Mouse (Mus musculus) lung, embryonic 15.5 days (tissue): Measurements from ENCODE around the gene Megf8. TPM values are rescaled to one million over a fixed set of nuclear protein-coding genes. Genes with fewer than 3 reads are reported as not detected.
A peak's percentile ranks its signal among the peaks of the same experiment; 100 is the strongest.

Experiments
- ATAC-seq: fragments of 200-750 bp; cut with Nextera tagmentation; 2 replicates; pipeline ENCODE4 v1.8.0; 2017; ENCODE audit warnings: moderate number of reproducible peaks, borderline replicate concordance; ENCODE audit not compliant: low FRiP score, low TSS enrichment; ENCODE audit errors: extremely low read depth
- H3K27ac ChIP-seq: fragments of 300-500 bp; sonication (generic); 2 replicates; pipeline ENCODE4 v1.5.1; 2015; ENCODE audit warnings: moderate library complexity, mild to moderate bottlenecking, inconsistent platforms
- H3K27me3 ChIP-seq: fragments of 300-500 bp; sonication (generic); 2 replicates; pipeline ENCODE4 v1.6.1; 2015; ENCODE audit warnings: inconsistent platforms
- H3K36me3 ChIP-seq: fragments of 300-500 bp; sonication (generic); 2 replicates; pipeline ENCODE4 v1.6.1; 2015; ENCODE audit warnings: inconsistent platforms
- H3K4me1 ChIP-seq: fragments of 300-500 bp; sonication (generic); 2 replicates; pipeline ENCODE4 v1.6.1; 2015; ENCODE audit warnings: inconsistent platforms
- H3K4me2 ChIP-seq: fragments of 300-500 bp; sonication (generic); 2 replicates; pipeline ENCODE4 v1.6.1; 2015; ENCODE audit warnings: inconsistent platforms, mild to moderate bottlenecking, moderate library complexity
- H3K4me3 ChIP-seq: fragments of 300-500 bp; sonication (generic); 2 replicates; pipeline ENCODE4 v1.5.1; 2015; ENCODE audit warnings: mild to moderate bottlenecking, inconsistent platforms
- H3K9ac ChIP-seq: fragments of 300-500 bp; sonication (generic); 2 replicates; pipeline ENCODE4 v1.6.1; 2015; ENCODE audit warnings: inconsistent platforms
- H3K9me3 ChIP-seq: fragments of 300-500 bp; sonication (generic); 2 replicates; pipeline ENCODE4 v1.6.1; 2016; ENCODE audit warnings: inconsistent platforms
- WGBS: fragments of 180-500 bp; shearing (Covaris S2); methylation state at CpG from one replicate; pipeline ENCODE4 v1.1.7; 2015; 5-methylcytosine and 5-hydroxymethylcytosine counted together
- polyA plus RNA-seq: library from polyadenylated mRNA; unstranded; fragments of >200 nt; fragmentation: Nextera tagmentation; extraction: Ambion mirVana; gene quantifications from 2 replicates; pipeline ENCODE4 v1.2.1, GENCODE M21; 2015

Megf8 gene
- polyA plus RNA-seq, 1 experiment from 2014 or later = 13.5 TPM

DNA sequence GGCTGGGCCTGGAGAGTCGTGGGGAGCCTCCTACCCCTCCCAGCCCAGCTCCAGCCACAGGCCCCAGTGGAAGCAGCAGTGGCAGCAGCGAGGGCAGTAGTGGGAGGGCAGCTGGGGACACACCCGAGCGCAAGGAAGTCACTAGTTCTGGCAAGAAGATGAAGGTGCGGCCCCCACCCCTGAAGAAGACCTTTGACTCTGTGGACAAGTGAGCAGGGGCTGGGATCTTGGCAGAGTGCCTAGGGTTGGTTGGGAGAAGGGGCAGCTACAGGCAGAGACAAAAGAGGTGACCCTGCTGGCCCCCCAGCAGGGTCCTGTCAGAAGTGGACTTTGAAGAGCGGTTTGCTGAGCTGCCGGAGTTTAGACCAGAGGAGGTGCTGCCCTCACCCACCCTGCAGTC lies 24.9 kb upstream of the Megf8 start:
- ATAC-seq = no peak
- Histone ChIP-seq H3K4me2 (no peak overlapping the region), H3K27me3 (no peaks in the 10 kb centered on the region), H3K4me3 (no peak overlapping the region), H3K9ac (no peak overlapping the region), H3K9me3 (no peaks in the 10 kb centered on the region), H3K27ac (no peak overlapping the region), H3K36me3 (peaks cover 86% of the 10 kb centered on the region), H3K4me1 (peaks cover 18% of the 10 kb centered on the region)
- WGBS = 53% methylated on average over 7 of the region's 7 CpGs

DNA sequence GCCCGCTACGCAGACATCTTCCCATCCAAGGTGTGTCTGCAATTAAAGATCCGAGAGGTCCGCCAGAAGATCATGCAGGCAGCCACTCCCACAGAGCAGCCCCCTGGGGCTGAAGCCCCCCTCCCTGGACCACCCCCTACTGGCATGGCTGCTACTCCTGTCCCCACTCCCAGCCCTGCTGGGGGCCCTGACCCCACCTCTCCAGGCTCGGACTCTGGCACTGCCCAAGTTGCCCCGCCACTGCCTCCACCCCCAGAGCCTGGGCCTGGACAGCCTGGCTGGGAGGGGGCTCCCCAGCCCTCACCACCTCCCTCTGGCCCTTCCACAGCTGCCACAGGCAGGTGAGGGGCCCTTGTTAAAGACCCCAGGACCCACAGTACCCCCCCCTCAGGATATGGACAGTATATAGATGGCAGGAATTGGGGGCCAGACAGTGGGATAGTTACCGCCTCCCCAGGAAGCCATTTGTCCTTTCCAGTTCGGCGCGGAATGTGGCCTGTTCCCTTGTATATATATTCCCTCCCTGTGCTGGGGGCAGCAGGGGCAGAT lies 23.7 kb upstream of the Megf8 start:
- Histone ChIP-seq H3K4me1 (peaks cover 18% of the 10 kb centered on the region), H3K4me3 (no peak overlapping the region), H3K4me2 (no peak overlapping the region), H3K9ac (no peak overlapping the region), H3K27ac (no peak overlapping the region), H3K9me3 (no peaks in the 10 kb centered on the region), H3K36me3 (peaks cover 74% of the 10 kb centered on the region), H3K27me3 (no peaks in the 10 kb centered on the region)
- 67% methylated on average over 8 of the region's 10 CpGs for WGBS
- no peak for ATAC-seq

DNA sequence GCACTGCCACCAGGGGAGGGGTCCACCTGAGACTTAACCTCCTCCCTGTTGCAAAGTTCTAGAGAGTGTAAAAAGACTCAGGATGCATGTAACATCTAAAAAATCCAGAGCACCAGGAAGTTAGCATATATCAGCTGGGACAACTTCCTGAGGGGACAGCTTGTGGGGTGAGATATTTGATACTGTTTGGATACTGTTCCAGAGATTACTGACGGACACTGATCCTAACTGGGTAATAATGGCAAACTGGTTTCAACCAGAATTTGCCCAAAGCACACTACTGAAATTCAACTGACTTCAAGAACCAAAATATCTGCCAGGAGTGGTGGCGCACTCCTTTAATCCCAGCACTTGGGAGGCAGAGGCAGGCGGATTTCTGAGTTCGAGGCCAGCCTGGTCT lies 22.5 kb upstream of the Megf8 start:
- no peak overlapping the region for H3K4me2 ChIP-seq
- no peak overlapping the region for H3K27ac ChIP-seq
- no peak overlapping the region for H3K9ac ChIP-seq
- H3K4me1 ChIP-seq = peaks cover 18% of the 10 kb centered on the region
- no peak for ATAC-seq
- H3K27me3 ChIP-seq = no peaks in the 10 kb centered on the region
- peaks cover 62% of the 10 kb centered on the region for H3K36me3 ChIP-seq
- H3K4me3 ChIP-seq = no peak overlapping the region
- no peaks in the 10 kb centered on the region for H3K9me3 ChIP-seq
- WGBS = 83% methylated on average over 4 of the region's 4 CpGs

DNA sequence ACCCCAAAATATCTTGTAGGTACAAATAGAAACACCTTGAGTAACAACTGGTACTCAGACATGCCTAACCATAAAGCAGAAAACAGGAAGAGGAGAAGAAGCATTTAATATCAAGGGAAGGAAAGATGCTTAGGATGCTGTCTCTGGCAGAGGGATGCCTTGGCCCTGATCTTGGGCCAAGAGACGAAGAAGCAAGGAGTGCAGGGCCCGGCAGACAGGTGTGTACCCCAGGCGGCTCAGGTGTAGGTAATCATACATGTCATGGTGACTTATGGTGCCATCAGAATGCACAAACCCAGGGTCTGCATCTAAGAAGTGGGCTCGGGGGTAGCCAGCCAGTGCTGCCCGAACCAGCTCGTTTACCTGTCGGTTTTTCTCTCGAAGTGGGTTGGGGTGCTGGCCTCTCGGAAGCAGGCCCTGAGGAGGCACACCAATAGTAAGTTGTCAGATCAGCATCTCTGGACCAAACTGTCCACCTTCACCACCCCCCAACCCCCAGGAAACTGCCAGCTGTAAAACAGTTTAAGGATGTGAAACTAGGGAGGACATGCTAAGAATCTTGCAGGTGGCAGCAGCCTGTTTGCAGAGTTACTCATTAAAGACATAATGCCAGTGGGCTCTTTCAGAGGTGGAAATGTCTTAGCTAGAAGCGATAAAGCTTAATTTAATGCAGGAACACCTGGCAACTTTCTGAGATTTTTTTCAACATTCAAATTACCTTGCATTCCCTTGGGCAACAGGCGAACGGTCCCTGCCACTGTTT lies 21.8 kb upstream of the Megf8 start:
- Histone ChIP-seq H3K9me3 (no peaks in the 10 kb centered on the region), H3K4me1 (peaks cover 18% of the 10 kb centered on the region), H3K4me3 (no peak overlapping the region), H3K27ac (no peak overlapping the region), H3K4me2 (no peak overlapping the region), H3K9ac (no peak overlapping the region), H3K36me3 (peaks cover 55% of the 10 kb centered on the region), H3K27me3 (no peaks in the 10 kb centered on the region)
- no peak for ATAC-seq
- WGBS = 79% methylated on average over 12 of the region's 12 CpGs

DNA sequence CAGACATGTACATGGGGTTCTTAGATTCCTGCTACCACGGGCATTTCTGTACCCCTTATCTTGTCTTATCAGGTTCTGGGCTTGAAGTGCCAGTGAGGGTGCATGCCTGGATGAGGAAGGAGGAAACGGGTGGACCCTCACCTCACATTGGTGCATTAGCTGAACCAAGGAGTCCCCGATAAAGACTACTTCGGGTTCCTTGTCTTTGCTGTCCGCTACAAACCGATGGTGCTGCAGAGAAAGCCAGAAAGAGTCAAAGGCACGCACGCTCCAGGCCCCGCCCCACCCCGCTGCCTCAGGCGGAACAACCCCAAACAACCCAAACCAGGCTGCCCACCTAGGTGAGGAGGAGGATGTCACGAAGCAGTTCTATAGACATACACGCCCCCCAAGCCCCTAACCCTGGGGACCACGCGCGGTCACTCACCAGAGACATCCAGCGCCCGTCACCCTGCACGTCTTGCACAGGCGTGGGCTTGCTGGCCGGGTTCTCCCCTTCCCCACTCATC lies 20.0 kb upstream of the Megf8 start:
- peaks cover 14% of the 10 kb centered on the region for H3K4me1 ChIP-seq
- WGBS = under 1% methylated on average over 21 of the region's 21 CpGs

DNA sequence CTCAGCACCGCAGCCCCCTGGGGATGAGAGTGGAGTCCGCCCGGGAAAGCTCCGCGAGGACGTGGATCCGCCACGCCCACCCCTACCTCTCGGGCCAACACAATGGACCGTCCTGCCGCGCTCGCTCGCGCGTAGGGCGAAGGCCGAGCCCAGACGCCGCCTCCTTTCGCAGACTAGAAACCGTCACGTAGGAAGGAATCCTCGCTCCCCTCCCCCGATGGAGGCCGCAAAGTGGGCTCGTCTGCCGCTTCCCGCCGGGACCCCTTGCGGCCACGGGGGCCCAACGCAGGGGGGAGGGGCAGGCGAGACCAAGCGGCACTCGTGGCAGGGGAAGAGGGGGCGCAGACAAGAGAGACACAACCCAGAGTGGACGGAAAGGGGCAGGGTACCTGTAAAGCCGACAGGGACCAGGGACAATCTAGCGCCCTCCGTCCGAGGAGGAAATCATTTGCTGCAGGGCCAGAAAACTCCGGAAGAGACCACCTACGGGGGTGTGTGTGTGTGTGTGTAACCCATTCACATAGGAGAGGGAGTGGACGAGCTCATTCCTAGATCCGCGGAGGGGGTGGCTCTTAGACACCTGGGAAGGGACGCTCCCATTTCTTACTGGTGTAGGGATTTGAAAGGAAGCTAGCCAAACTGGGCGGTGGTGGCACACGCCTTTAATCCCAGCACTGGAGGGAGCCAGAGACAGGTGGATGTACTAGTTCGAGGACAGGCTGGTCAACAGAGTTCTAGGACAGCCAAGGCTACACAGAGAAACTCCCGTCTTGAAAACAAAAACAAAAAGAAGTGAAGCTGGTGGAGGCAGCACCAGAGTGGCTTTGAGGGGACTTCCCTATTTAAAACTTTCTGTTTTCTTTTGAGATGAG lies 19.3 kb upstream of the Megf8 start, which contains the start of gene Pafah1b3:
TSS of gene Pafah1b3 (minus strand) at position 533 of the 872 bp plus-strand sequence.
- Histone ChIP-seq H3K36me3 (peaks cover 30% of the 10 kb centered on the region), H3K27me3 (no peaks in the 10 kb centered on the region), H3K9me3 (no peaks in the 10 kb centered on the region), H3K27ac (peak within 1 kb of the TSS; percentile 96), H3K9ac (peak within 1 kb of the TSS; percentile 82), H3K4me2 (peak within 1 kb of the TSS; percentile 87), H3K4me1 (peaks cover 14% of the 10 kb centered on the region), H3K4me3 (peak within 1 kb of the TSS; percentile 69)
- under 1% methylated on average over 48 of the region's 52 CpGs for WGBS
- ATAC-seq = peak; percentile 91

More for the DNA sequence above, 20.0 kb upstream of the Megf8 start:
- no peaks in the 10 kb centered on the region for H3K27me3 ChIP-seq
- H3K9me3 ChIP-seq = no peaks in the 10 kb centered on the region
- ATAC-seq = peak; percentile 43; the same call in 1 of the 2 replicates
- H3K4me3 ChIP-seq = peak overlapping the region; percentile 69
- H3K36me3 ChIP-seq = peaks cover 37% of the 10 kb centered on the region
- peak overlapping the region; percentile 87 for H3K4me2 ChIP-seq
- peak overlapping the region; percentile 82 for H3K9ac ChIP-seq
- peak overlapping the region; percentile 96 for H3K27ac ChIP-seq

DNA sequence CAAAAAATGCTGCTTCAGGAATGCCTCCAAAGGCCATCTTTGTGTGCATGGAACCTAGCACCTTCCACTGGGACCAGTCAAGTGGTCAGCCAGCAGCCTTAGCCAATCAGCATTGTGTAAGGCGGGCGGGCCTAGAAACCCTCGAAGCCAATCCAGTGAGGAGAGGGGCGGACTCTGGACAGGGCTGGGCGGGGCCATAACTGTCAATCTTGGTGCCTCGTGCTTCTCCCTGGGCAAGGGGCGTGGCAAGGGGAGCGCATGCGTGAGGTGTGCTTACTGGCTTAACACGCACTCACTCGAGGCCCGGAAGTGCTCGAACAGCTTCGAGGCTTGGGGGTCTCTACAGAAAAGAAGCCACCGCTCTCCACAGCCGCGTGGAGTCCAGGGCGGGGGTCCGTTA lies 15.9 kb upstream of the Megf8 start, which contains the start of gene Prr19:
TSS of gene Prr19 (plus strand) at position 349 of the 400 bp plus-strand sequence.
- Histone ChIP-seq H3K36me3 (no peaks in the 10 kb centered on the region), H3K27ac (no peak within 1 kb of the TSS), H3K27me3 (peaks cover 11% of the 10 kb centered on the region), H3K9ac (no peak within 1 kb of the TSS), H3K9me3 (no peaks in the 10 kb centered on the region), H3K4me2 (no peak within 1 kb of the TSS), H3K4me1 (peaks cover 16% of the 10 kb centered on the region), H3K4me3 (no peak within 1 kb of the TSS)
- no peak for ATAC-seq
- 58% methylated on average over 19 of the region's 19 CpGs for WGBS

DNA sequence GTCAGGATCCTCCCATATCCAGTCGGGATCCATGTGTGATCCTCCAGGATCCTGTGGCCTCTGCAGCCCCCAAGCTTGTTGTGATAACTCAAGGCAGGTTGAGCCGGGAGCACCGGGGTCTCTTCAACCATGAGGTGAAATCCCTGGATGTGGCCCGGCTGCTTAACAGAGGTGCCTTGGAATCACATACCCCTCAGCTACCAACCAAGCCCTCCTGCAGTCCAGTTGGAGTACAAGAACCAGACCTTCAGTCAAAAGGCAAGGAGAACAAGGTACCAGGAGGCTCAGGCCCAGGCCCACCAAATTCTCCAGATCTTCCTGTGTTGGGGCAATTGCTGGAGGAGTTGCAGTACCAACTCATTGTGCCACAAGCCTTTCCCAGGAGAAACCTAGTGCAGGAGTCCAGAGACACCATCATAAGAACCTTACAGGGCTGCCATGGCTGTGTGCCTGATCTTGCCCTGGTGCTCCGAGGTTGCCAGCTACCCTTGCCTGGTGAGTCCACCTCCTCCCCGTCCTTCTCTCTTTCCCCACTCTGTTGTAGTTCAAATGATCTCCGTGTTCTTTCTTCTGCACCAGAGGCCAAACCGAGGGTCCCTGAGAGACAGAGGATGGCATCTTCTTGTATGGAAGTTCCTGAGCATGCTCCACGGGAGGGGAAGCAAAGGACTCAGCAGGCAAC lies 13.8 kb upstream of the Megf8 start:
- peaks cover 25% of the 10 kb centered on the region for H3K27me3 ChIP-seq
- no peak for ATAC-seq
- no peak overlapping the region for H3K4me2 ChIP-seq
- H3K36me3 ChIP-seq = no peaks in the 10 kb centered on the region
- no peak overlapping the region for H3K4me3 ChIP-seq
- H3K4me1 ChIP-seq = peaks cover 9% of the 10 kb centered on the region
- 50% methylated on average over 9 of the region's 9 CpGs for WGBS
- no peaks in the 10 kb centered on the region for H3K9me3 ChIP-seq
- H3K9ac ChIP-seq = no peak overlapping the region
- H3K27ac ChIP-seq = no peak overlapping the region

DNA sequence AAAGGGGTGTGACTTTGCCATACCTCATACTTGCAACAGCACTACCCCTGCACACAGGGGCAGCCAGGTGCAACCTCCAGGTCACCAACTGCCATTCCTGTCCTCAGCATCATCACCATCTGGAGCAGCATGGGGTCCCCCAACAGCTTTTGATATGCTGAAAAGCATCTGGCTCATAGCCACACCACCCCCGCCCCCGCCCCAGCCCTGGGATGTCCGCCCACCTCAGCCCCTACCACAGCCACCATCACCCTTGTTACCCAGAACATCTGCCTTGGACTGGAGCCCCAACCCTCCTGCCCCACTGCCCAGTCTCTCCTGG lies 13.3 kb upstream of the Megf8 start:
- Histone ChIP-seq H3K4me1 (peaks cover 9% of the 10 kb centered on the region), H3K27ac (no peak overlapping the region), H3K4me3 (no peak overlapping the region), H3K9me3 (no peaks in the 10 kb centered on the region), H3K9ac (no peak overlapping the region), H3K27me3 (peaks cover 27% of the 10 kb centered on the region), H3K36me3 (no peaks in the 10 kb centered on the region), H3K4me2 (no peak overlapping the region)
- whole genome bisulfite sequencing = 67% methylated on average over 3 of the region's 3 CpGs
- no peak for ATAC-seq

DNA sequence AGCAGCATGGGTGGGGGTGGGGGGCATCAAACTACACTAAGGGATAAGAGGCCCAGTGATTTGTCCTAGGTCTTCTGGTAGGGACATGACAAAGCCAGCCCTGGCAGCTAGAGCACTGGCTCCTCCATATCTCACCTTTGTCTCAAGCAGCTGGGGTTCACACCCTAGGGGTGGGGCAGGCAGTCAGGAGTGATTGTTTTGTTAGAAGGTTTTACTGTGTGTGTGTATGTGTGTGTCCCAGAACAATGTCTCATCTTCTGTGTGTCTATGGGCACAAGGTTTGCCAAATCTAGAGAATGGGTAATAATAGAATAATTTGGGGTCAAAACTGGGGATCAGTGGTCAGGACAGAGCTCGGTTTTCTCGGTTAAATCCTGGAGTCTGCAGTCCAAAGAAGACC lies 11.5 kb upstream of the Megf8 start:
- 2% methylated on average over 2 of the region's 2 CpGs for WGBS
- no peak for ATAC-seq
- H3K27ac ChIP-seq = no peak overlapping the region
- H3K9ac ChIP-seq = no peak overlapping the region
- no peaks in the 10 kb centered on the region for H3K36me3 ChIP-seq
- peak overlapping the region; percentile 97 for H3K4me2 ChIP-seq
- peaks cover 27% of the 10 kb centered on the region for H3K27me3 ChIP-seq
- peaks cover 9% of the 10 kb centered on the region for H3K4me1 ChIP-seq
- no peaks in the 10 kb centered on the region for H3K9me3 ChIP-seq
- H3K4me3 ChIP-seq = peak overlapping the region; percentile 50

DNA sequence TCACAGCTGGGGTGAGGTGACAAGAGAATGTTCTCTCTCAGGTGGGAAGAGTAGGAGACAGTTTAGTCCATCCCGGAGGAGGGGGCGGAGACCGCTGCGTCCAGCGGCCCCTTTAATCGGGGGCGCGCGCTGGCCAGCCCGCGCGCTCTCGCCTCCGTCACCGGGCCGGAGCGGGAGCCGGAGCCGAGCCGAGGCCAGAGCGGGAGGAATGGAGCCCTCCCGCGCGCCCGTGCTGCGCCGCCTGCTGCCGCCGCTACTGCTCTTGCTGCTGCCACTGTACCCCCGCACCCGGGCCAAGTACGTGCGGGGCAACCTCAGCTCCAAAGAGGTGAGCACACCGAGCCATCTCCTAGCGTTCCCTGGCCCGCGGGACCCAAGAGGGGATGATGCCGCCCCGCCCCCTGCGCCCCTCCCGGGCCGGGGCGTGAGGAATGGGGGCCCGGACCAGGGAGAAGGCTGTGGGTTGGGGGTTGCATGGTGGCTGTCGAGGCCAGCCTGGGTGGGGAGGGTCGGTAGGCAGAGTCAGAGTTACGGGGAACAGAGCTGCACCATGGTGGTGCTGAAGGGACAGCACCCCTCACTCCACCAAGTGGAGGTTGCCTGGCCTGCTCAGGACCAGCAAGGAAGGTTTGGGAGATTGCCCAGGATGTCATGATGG lies 10.9 kb upstream of the Megf8 start, which contains the start of gene Tmem145:
TSS of gene Tmem145 (plus strand) at position 151 of the 658 bp plus-strand sequence.
- H3K9me3 ChIP-seq = no peaks in the 10 kb centered on the region
- no peak within 1 kb of the TSS for H3K27ac ChIP-seq
- H3K4me2 ChIP-seq = peak within 1 kb of the TSS; percentile 97
- H3K9ac ChIP-seq = no peak within 1 kb of the TSS
- H3K4me3 ChIP-seq = peak within 1 kb of the TSS; percentile 50
- under 1% methylated on average over 45 of the region's 47 CpGs for WGBS
- H3K4me1 ChIP-seq = peaks cover 9% of the 10 kb centered on the region
- H3K36me3 ChIP-seq = no peaks in the 10 kb centered on the region
- H3K27me3 ChIP-seq = peaks cover 29% of the 10 kb centered on the region
- peak; percentile 46; the same call in 1 of the 2 replicates for ATAC-seq
